Mouse (Mus musculus): ENCODE results near the gene Slc46a1. TPM values are rescaled to one million over a fixed set of nuclear protein-coding genes. Genes with fewer than 3 reads are reported as not detected.

Slc46a1 gene
- polyA plus RNA-seq (2015; fragmentation: Illumina TruSeq; extraction: RNeasy Lipid Tissue Mini Kit (QIAGEN cat#74804); ENCODE audit: low read depth, low replicate concordance), result 10.3 TPM

GRCm38 (mm10) chr11:78465568-78466180, at the start of gene Slc46a1:
Gene Slc46a1 (plus strand): TSS chr11:78465697.

DNA sequence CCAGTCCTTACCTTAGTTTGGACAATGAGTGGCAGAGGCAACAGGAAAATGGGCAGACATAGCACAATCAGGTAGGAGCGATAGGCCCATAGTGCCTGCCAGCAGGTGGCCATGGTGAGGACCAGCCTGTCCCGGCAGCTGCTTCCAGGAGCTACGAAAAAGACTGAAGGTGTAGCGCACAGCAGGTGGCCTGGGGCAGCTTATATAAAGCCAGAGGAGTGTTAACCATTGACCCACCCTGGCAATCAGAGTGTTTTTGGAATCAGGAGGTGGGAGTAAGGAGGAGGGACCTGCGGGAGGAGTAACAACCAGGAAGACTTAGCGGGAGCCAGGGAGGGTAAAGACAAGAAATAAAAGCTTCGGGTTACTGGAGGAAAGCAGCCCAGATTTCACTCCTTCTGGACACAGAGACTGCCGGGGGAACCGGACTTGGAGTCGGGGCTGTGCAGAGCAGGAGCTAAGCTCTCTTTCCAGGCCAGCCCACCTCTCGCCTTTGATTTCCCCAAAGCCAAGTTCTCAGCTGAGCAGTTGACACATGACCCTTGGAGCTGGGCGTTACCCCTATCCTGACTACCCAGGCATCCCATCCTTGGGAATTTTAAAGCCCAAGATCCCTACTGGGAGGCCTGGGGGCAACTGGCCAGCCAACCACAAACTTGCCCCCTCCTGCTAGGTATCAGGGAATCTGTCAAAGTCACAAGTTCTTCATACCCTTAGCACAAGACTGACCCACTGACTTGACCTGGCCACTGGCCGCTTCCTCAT, 43.3 kb upstream of the Slc46a1 start, which contains the start of gene Slc13a2:
Gene Slc13a2, minus strand, starts transcription at position 163 of the 765 bp plus-strand sequence.

DNA sequence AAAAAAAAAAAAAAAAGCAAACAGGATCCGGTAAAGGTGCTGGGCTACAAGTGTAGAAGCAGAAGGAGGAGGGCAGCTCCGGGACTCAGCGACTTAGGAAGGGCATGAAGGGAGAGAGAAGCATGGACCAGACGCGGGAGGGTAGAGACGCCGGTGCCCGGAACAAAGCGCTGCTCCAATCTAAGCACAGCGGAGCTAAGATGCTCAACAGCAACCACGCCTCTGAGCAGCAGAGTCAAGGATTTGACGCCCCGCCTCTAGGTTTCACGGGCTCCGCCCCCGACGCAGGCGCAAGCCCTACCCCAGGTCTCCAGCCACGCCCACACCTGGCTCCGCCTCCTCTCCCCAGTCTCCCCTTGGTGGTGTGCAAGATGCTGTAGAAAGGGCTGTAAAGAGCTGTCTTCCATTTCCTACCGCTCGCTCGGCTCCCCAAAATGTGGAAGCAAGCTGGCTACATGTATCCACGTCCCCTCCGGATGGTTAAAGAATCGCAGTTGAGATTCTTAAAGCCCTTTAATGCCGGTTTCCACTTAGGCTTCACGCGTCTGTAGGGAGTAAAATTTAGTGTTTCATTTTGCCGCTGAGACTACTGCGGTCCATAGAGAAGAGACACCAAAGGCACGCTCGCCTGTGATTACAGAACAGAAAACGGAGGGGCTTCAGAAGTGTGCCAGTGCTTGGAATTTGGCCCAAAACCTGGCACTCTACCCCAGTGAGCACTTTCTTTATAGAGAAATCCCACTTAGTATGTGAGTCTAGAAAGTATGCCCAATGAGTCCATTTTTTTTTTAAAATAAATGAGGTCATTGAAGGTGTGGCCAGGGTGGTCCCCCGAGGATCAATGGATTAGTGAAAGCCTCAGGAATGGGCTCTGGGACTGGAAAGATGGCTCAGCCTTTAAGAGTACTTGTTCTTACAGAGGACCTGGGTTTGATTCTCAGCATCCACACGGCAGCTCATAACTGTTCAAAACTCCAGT, 32.3 kb downstream of the Slc46a1 start, which contains the start of gene Sarm1:
Gene Sarm1, minus strand, starts transcription at position 211 of the 979 bp plus-strand sequence.

GRCm38 (mm10) chr11:78499004-78499403, 33.5 kb downstream of the Slc46a1 start, which contains the start of gene Vtn:
Gene Vtn (plus strand): TSS chr11:78499091.

DNA sequence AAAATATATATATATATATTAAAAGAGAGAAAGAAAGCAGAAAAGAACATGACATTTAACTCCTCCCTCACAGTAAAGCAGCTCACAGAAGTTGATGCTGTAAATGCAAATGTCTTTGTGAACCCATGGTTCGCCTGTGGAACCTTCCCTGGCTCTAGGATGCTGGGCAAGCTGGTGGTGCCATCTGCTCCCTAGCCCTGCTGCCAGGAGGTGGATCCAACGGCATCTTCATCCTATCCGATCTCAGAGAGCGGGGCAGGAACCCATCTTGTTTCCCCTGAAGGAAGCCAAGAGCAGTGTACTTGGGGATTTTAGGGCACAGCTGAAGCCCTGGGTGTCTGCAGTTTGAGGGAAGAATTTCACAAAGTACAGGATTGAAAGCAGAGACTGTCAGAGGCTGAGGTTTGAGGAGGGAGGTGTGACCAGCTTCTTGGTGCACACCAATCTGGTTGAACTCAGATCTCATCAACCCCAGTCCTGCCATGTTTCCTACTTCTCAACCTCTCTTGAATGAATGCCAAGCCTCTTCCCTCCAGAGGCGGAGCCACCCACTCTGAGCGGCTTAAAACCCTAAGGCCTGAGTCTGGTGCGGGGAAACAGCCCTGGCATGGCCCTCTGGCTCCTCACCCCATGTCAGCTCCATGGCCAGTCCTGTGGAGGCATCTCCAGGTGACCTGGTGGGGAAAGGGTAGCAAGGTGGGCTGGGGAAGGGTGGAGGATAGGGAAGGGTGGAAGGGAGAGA, 37.6 kb downstream of the Slc46a1 start, which contains the start of gene Sebox:
Gene Sebox, plus strand, starts transcription at position 539 of the 742 bp plus-strand sequence.

DNA sequence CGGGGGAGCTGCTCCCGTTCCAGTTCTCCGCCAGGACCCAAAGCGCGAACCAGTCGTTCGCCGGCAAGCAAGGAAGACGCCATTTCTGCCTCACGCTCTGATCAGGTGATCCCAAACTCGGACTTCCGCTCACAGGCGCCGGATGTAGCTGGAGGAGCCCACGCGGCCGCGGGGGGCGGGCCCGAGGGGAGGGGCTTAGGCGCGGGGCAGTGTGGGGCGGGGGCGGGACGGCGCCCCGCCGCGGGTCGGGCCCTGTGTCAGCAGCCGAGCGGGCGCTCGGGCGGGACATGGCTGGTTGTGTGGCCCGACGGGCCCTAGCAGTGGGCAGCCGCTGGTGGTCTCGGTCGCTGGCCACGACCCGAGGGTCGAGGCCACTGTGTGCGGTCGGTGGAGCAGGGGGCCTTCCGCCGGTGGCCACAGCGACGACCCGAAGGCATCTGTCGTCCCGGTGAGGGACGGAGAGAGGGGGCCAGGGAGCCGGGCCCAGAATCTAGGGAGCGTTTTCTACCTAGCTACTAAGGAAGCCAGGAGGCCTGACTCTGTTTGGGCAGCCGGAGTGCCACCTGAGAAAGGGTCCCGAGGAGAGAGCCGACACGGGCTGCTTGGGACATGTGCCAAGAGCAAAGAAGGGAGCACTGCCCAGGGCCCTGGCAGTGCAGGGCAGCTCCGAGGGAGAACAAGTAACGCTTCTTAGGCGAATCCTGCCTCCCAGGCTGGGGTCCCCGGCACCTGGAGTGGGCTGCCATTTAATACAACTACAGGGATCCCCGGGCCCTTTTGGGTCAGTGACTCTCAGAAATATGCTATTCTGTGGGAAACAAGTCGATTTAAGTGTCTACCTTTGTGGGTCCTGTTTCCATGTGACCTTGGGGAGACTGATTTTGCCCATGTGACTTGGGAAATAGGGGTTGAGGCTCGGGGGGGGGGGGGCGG, 46.8 kb downstream of the Slc46a1 start, which contains the start of the genes Tmem199 and Poldip2:
Gene Tmem199, minus strand, starts transcription at position 148 of the 933 bp plus-strand sequence.
Gene Poldip2, plus strand, starts transcription at position 169 of the 933 bp plus-strand sequence.

Other genes starting within 250 kb of the Slc46a1 start
- 105 TPM for gene Sdf2, start 220.0 kb upstream of the Slc46a1 start, polyA plus RNA-seq (2015; fragmentation: Illumina TruSeq; extraction: RNeasy Lipid Tissue Mini Kit (QIAGEN cat#74804); ENCODE audit: low read depth, low replicate concordance)
- gene Supt6, start 219.7 kb upstream of the Slc46a1 start, polyA plus RNA-seq (2015; fragmentation: Illumina TruSeq; extraction: RNeasy Lipid Tissue Mini Kit (QIAGEN cat#74804); ENCODE audit: low read depth, low replicate concordance), result 54.7 TPM
- gene 2610507B11Rik, start 203.9 kb upstream of the Slc46a1 start, polyA plus RNA-seq (2015; fragmentation: Illumina TruSeq; extraction: RNeasy Lipid Tissue Mini Kit (QIAGEN cat#74804); ENCODE audit: low read depth, low replicate concordance), result 99.7 TPM
- gene BC030499, start 174.9 kb upstream of the Slc46a1 start, polyA plus RNA-seq (2015; fragmentation: Illumina TruSeq; extraction: RNeasy Lipid Tissue Mini Kit (QIAGEN cat#74804); ENCODE audit: low read depth, low replicate concordance), result 15.8 TPM
- gene Spag5, start 164.2 kb upstream of the Slc46a1 start, polyA plus RNA-seq (2015; fragmentation: Illumina TruSeq; extraction: RNeasy Lipid Tissue Mini Kit (QIAGEN cat#74804); ENCODE audit: low read depth, low replicate concordance), result 8.5 TPM
- gene Aldoc, start 142.7 kb upstream of the Slc46a1 start, polyA plus RNA-seq (2015; fragmentation: Illumina TruSeq; extraction: RNeasy Lipid Tissue Mini Kit (QIAGEN cat#74804); ENCODE audit: low read depth, low replicate concordance), result 1,477 TPM
- 43.4 TPM for gene Pigs, start 137.3 kb upstream of the Slc46a1 start, polyA plus RNA-seq (2015; fragmentation: Illumina TruSeq; extraction: RNeasy Lipid Tissue Mini Kit (QIAGEN cat#74804); ENCODE audit: low read depth, low replicate concordance)
- 49.8 TPM for gene Unc119, start 122.2 kb upstream of the Slc46a1 start, polyA plus RNA-seq (2015; fragmentation: Illumina TruSeq; extraction: RNeasy Lipid Tissue Mini Kit (QIAGEN cat#74804); ENCODE audit: low read depth, low replicate concordance)
- gene Foxn1, start 79.1 kb upstream of the Slc46a1 start, polyA plus RNA-seq (2015; fragmentation: Illumina TruSeq; extraction: RNeasy Lipid Tissue Mini Kit (QIAGEN cat#74804); ENCODE audit: low read depth, low replicate concordance), result not detected
- gene Slc13a2, start 43.5 kb upstream of the Slc46a1 start, polyA plus RNA-seq (2015; fragmentation: Illumina TruSeq; extraction: RNeasy Lipid Tissue Mini Kit (QIAGEN cat#74804); ENCODE audit: low read depth, low replicate concordance), result not detected
- gene Sarm1, start 32.1 kb downstream of the Slc46a1 start, polyA plus RNA-seq (2015; fragmentation: Illumina TruSeq; extraction: RNeasy Lipid Tissue Mini Kit (QIAGEN cat#74804); ENCODE audit: low read depth, low replicate concordance), result 16.7 TPM
- gene Vtn, start 33.4 kb downstream of the Slc46a1 start, polyA plus RNA-seq (2015; fragmentation: Illumina TruSeq; extraction: RNeasy Lipid Tissue Mini Kit (QIAGEN cat#74804); ENCODE audit: low read depth, low replicate concordance), result 86.5 TPM
- 4.9 TPM for gene Sebox, start 37.8 kb downstream of the Slc46a1 start, polyA plus RNA-seq (2015; fragmentation: Illumina TruSeq; extraction: RNeasy Lipid Tissue Mini Kit (QIAGEN cat#74804); ENCODE audit: low read depth, low replicate concordance)
- gene Tmem199, start 46.5 kb downstream of the Slc46a1 start, polyA plus RNA-seq (2015; fragmentation: Illumina TruSeq; extraction: RNeasy Lipid Tissue Mini Kit (QIAGEN cat#74804); ENCODE audit: low read depth, low replicate concordance), result 90.3 TPM
- gene Poldip2, start 46.5 kb downstream of the Slc46a1 start, polyA plus RNA-seq (2015; fragmentation: Illumina TruSeq; extraction: RNeasy Lipid Tissue Mini Kit (QIAGEN cat#74804); ENCODE audit: low read depth, low replicate concordance), result 139 TPM
- 31.9 TPM for gene Tnfaip1, start 70.6 kb downstream of the Slc46a1 start, polyA plus RNA-seq (2015; fragmentation: Illumina TruSeq; extraction: RNeasy Lipid Tissue Mini Kit (QIAGEN cat#74804); ENCODE audit: low read depth, low replicate concordance)
- 141 TPM for gene Ift20, start 70.7 kb downstream of the Slc46a1 start, polyA plus RNA-seq (2015; fragmentation: Illumina TruSeq; extraction: RNeasy Lipid Tissue Mini Kit (QIAGEN cat#74804); ENCODE audit: low read depth, low replicate concordance)
- gene Tmem97, start 85.1 kb downstream of the Slc46a1 start, polyA plus RNA-seq (2015; fragmentation: Illumina TruSeq; extraction: RNeasy Lipid Tissue Mini Kit (QIAGEN cat#74804); ENCODE audit: low read depth, low replicate concordance), result 31.8 TPM
- 70.7 TPM for gene Nlk, start 231.7 kb downstream of the Slc46a1 start, polyA plus RNA-seq (2015; fragmentation: Illumina TruSeq; extraction: RNeasy Lipid Tissue Mini Kit (QIAGEN cat#74804); ENCODE audit: low read depth, low replicate concordance)